Mouse (Mus musculus): ENCODE data around the gene Hyal1.

- TF ChIP-seq POLR2A (IDR thresholded peaks at IDR 0.05; ENCODE audit: insufficient read length, low read depth) (no peak), SRF (IDR thresholded peaks at IDR 0.05; ENCODE audit: control insufficient read depth, insufficient read length, low read depth) (no peak), CEBPB (IDR thresholded peaks at IDR 0.05; ENCODE audit: insufficient read depth, poor library complexity, severe bottlenecking) (no peak)
Observed at GRCm38 (mm10) chr9:107541005-107541404, 35.7 kb upstream of the Hyal1 start.
